Comparison of ENCODE assay signal across 11 mouse cellular contexts in genomic region chr17:68164666-68165065, GRCm38 (mm10).
DNase-seq lines count a peak whose midpoint lies in the region; ATAC-seq and TF ChIP-seq lines count a peak whose summit lies in the region.
"Had no signal": no experiment of that assay in that cellular context is flagged by ENCODE, and none has a peak within 500 bp of the region (broad histone marks: within the 10 kb centered on the region; RNA-seq: fewer than 3 reads in every experiment).

No protein-coding gene starts in this region.

- H3K9me3 ChIP-seq in embryonic facial prominence, embryonic 12.5 days = no peaks in the 10 kb centered on the region
- H3K9me3 ChIP-seq in embryonic facial prominence, embryonic 10.5 days = no peaks in the 10 kb centered on the region
- no peaks in the 10 kb centered on the region for H3K9me3 ChIP-seq in embryonic facial prominence, embryonic 15.5 days (replicated peaks)
- H3K9me3 ChIP-seq: forebrain, embryonic 10.5 days had no signal

- no peaks in the 10 kb centered on the region for H3K27me3 ChIP-seq in embryonic facial prominence, embryonic 12.5 days
- H3K27me3 ChIP-seq in embryonic facial prominence, embryonic 10.5 days (replicated peaks; ENCODE audit: low read depth, poor library complexity, severe bottlenecking) = no peaks in the 10 kb centered on the region
- no peaks in the 10 kb centered on the region for H3K27me3 ChIP-seq in embryonic facial prominence, embryonic 15.5 days

- ATAC-seq in embryonic facial prominence, embryonic 12.5 days (ENCODE audit: insufficient number of reproducible peaks, insufficient read depth, low FRiP score, low TSS enrichment) = no peak
- ATAC-seq in embryonic facial prominence, embryonic 15.5 days (ENCODE audit: insufficient number of reproducible peaks, low FRiP score, low TSS enrichment, low read depth) = no peak

- no peak for TF ChIP-seq POLR2A in lung, adult 2 months (IDR thresholded peaks at IDR 0.05; ENCODE audit: borderline replicate concordance, extremely low read depth, low read depth, low read length)
- no peak for TF ChIP-seq POLR2A in olfactory bulb, adult 2 months (IDR thresholded peaks at IDR 0.05; ENCODE audit: insufficient read depth, low read depth, low read length)

- H3K4me1 ChIP-seq in embryonic facial prominence, embryonic 12.5 days = peaks cover 28% of the 10 kb centered on the region
- peaks cover 35% of the 10 kb centered on the region for H3K4me1 ChIP-seq in embryonic facial prominence, embryonic 10.5 days
- peaks cover 2% of the 10 kb centered on the region for H3K4me1 ChIP-seq in lung, adult 2 months (ENCODE audit: control insufficient read depth, insufficient read depth, low read length)
- H3K4me1 ChIP-seq in embryonic facial prominence, embryonic 15.5 days = peaks cover 33% of the 10 kb centered on the region
- H3K4me1 ChIP-seq in olfactory bulb, adult 2 months (ENCODE audit: control insufficient read depth, insufficient read depth, low read length) = peaks cover 7% of the 10 kb centered on the region

- WGBS in embryonic facial prominence, embryonic 12.5 days = 71% methylated on average over 2 of the region's 2 CpGs
- 85% methylated on average over 2 of the region's 2 CpGs for WGBS in embryonic facial prominence, embryonic 10.5 days
- 46% methylated on average over 2 of the region's 2 CpGs for WGBS in lung, adult 2 months
- WGBS in embryonic facial prominence, embryonic 15.5 days = 73% methylated on average over 2 of the region's 2 CpGs
- WGBS in olfactory bulb, adult 2 months = 83% methylated on average over 2 of the region's 2 CpGs

- H3K9ac ChIP-seq in embryonic facial prominence, embryonic 12.5 days = no peak overlapping the region
- H3K9ac ChIP-seq in embryonic facial prominence, embryonic 15.5 days = no peak overlapping the region

- H3K27ac ChIP-seq in embryonic facial prominence, embryonic 12.5 days = peak overlapping the region; percentile 37
- H3K27ac ChIP-seq in embryonic facial prominence, embryonic 10.5 days (replicated peaks) = no peak overlapping the region
- peak overlapping the region; percentile 63 for H3K27ac ChIP-seq in embryonic facial prominence, embryonic 15.5 days (replicated peaks)
- peak overlapping the region; percentile 29; the same call in 1 of the 2 replicates for H3K27ac ChIP-seq in olfactory bulb, adult 2 months (ENCODE audit: insufficient read depth, low read depth, low read length)
- H3K27ac ChIP-seq: forebrain, embryonic 10.5 days had no signal

- H3K4me2 ChIP-seq in embryonic facial prominence, embryonic 12.5 days (replicated peaks) = no peak overlapping the region
- no peak overlapping the region for H3K4me2 ChIP-seq in embryonic facial prominence, embryonic 15.5 days (replicated peaks)

- no peak overlapping the region for H3K4me3 ChIP-seq in embryonic facial prominence, embryonic 12.5 days
- no peak overlapping the region for H3K4me3 ChIP-seq in embryonic facial prominence, embryonic 10.5 days
- H3K4me3 ChIP-seq in lung, adult 2 months (replicated peaks; ENCODE audit: extremely low read depth, low read depth, low read length) = no peak overlapping the region
- H3K4me3 ChIP-seq in embryonic facial prominence, embryonic 15.5 days (replicated peaks) = no peak overlapping the region
- H3K4me3 ChIP-seq in olfactory bulb, adult 2 months (ENCODE audit: insufficient read depth, low read depth, low read length) = no peak overlapping the region
- H3K4me3 ChIP-seq: forebrain, embryonic 10.5 days had no signal

- TF ChIP-seq CTCF in lung, adult 2 months (IDR thresholded peaks at IDR 0.05; ENCODE audit: insufficient read depth, low read length) = no peak
- no peak for TF ChIP-seq CTCF in olfactory bulb, adult 2 months (IDR thresholded peaks at IDR 0.05; ENCODE audit: insufficient read depth, low read depth, low read length)

- no peaks in the 10 kb centered on the region for H3K36me3 ChIP-seq in embryonic facial prominence, embryonic 12.5 days
- no peaks in the 10 kb centered on the region for H3K36me3 ChIP-seq in embryonic facial prominence, embryonic 10.5 days (replicated peaks)
- no peaks in the 10 kb centered on the region for H3K36me3 ChIP-seq in embryonic facial prominence, embryonic 15.5 days
- H3K36me3 ChIP-seq: forebrain, embryonic 10.5 days had no signal

- DNase-seq in embryonic facial prominence, embryonic 10.5 days (ENCODE audit: low spot score) = no peak
- DNase-seq in lung, adult 2 months = peak; percentile 5
- DNase-seq in lung, postnatal 10 days = no peak
- DNase-seq in layer of hippocampus, postnatal 10 days (ENCODE audit: low spot score in 2 of 2) = no peak
- DNase-seq in right cerebral cortex, postnatal 25 days = no peak
- DNase-seq: cerebellum, adult 11 months; kidney, adult 11 months had no signal
